Mouse (Mus musculus): ENCODE data around the gene Tmem198.

- TF ChIP-seq EP300 (IDR thresholded peaks at IDR 0.05; ENCODE audit: low read depth) (no peak), CTCF (IDR thresholded peaks at IDR 0.05; ENCODE audit: low read depth) (no peak)
Observed at GRCm38 (mm10) chr1:75476441-75476840, 2.9 kb upstream of the Tmem198 start.
